Mouse (Mus musculus): ENCODE results near the gene Prrt1. TPM values are rescaled to one million over a fixed set of nuclear protein-coding genes. Genes with fewer than 3 reads are reported as not detected.

Gene Prrt1
- polyA plus RNA-seq (2015; fragmentation: Nextera tagmentation; extraction: Ambion mirVana), result 0.25 and 0.40 TPM in 2 replicates

DNA sequence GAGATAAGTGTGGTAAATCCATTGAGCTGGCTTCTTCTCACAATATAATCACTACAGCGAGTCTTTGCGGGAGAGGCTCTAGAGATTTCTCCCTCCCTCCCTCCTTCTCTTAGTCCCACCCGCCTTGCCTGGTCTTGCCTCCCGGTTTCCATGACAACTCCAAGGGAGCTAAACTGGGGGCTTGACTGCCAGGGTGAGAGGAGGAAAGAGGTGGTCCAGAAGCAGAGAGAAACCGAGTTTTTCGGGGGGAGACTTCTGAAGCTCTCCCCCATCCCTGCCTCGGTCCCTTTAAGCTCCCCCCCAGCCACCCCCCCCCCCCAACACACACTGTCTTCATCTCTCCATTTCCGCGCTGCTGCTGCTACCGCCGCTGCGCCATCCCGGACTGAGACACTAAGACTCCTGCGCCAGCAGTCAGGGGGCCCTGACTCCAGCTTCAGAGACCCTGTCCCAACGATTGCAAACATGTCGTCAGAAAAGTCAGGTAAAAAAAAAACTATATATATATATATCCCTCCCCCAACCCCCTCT, at the start of gene Prrt1:
TSS of gene Prrt1 (plus strand) at position 313 of the 531 bp plus-strand sequence.
- WGBS, result 2% methylated on average over 13 of the region's 16 CpGs
- no peak for ATAC-seq (ENCODE audit: low FRiP score, low read depth)
- peaks cover 9% of the 10 kb centered on the region; the same call in 1 of the 2 replicates for H3K36me3 ChIP-seq
- H3K27ac ChIP-seq, result peak within 1 kb of the TSS; percentile 95; the same call in 1 of the 2 replicates
- peak within 1 kb of the TSS; percentile 94 for H3K4me2 ChIP-seq (replicated peaks)
- peaks cover 58% of the 10 kb centered on the region for H3K27me3 ChIP-seq
- no peaks in the 10 kb centered on the region for H3K9me3 ChIP-seq
- H3K4me1 ChIP-seq, result peaks cover 56% of the 10 kb centered on the region
- peak within 1 kb of the TSS; percentile 79 for H3K4me3 ChIP-seq
- H3K9ac ChIP-seq, result peak within 1 kb of the TSS; percentile 77

- Histone ChIP-seq H3K27me3 (no peaks in the 10 kb centered on the region), H3K9me3 (no peaks in the 10 kb centered on the region), H3K9ac (no peak overlapping the region), H3K4me1 (peaks cover 9% of the 10 kb centered on the region), H3K4me3 (no peak overlapping the region), H3K36me3 (no peaks in the 10 kb centered on the region), H3K27ac (no peak overlapping the region), H3K4me2 (replicated peaks) (no peak overlapping the region)
- 86% methylated on average over 12 of the region's 12 CpGs for WGBS
- ATAC-seq (ENCODE audit: low FRiP score, low read depth), result no peak
These were observed 46.8 kb upstream of the Prrt1 start for GRCm38 (mm10) chr17:34582528-34582927.

DNA sequence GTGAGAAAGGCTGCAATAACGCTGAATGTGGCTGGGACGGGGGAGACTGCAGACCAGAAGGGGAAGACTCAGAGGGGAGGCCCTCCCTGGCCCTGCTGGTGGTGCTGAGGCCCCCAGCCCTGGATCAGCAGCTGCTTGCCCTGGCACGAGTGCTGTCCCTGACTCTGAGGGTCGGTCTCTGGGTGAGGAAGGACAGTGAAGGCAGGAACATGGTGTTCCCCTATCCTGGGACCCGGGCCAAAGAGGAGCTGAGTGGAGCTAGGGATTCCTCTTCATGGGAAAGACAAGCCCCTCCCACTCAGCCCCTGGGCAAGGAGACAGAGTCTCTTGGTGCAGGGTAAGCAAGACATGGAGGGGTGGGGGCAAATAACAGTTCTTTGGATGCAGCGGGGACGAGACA, 45.9 kb upstream of the Prrt1 start:
- Histone ChIP-seq H3K4me2 (replicated peaks) (no peak overlapping the region), H3K36me3 (no peaks in the 10 kb centered on the region), H3K9ac (no peak overlapping the region), H3K4me1 (peaks cover 16% of the 10 kb centered on the region), H3K9me3 (no peaks in the 10 kb centered on the region), H3K4me3 (no peak overlapping the region), H3K27me3 (no peaks in the 10 kb centered on the region), H3K27ac (no peak overlapping the region)
- 64% methylated on average over 7 of the region's 7 CpGs for WGBS
- ATAC-seq (ENCODE audit: low FRiP score, low read depth), result no peak

- no peaks in the 10 kb centered on the region for H3K36me3 ChIP-seq
- H3K4me3 ChIP-seq, result no peak overlapping the region
- no peaks in the 10 kb centered on the region for H3K9me3 ChIP-seq
- 87% methylated on average over 8 of the region's 8 CpGs for WGBS
- H3K4me2 ChIP-seq (replicated peaks), result no peak overlapping the region
- no peak overlapping the region for H3K27ac ChIP-seq
- ATAC-seq (ENCODE audit: low FRiP score, low read depth), result no peak
- H3K4me1 ChIP-seq, result peaks cover 20% of the 10 kb centered on the region
- no peak overlapping the region for H3K9ac ChIP-seq
- H3K27me3 ChIP-seq, result no peaks in the 10 kb centered on the region
These were observed 45.5 kb upstream of the Prrt1 start for GRCm38 (mm10) chr17:34583819-34584218.

DNA sequence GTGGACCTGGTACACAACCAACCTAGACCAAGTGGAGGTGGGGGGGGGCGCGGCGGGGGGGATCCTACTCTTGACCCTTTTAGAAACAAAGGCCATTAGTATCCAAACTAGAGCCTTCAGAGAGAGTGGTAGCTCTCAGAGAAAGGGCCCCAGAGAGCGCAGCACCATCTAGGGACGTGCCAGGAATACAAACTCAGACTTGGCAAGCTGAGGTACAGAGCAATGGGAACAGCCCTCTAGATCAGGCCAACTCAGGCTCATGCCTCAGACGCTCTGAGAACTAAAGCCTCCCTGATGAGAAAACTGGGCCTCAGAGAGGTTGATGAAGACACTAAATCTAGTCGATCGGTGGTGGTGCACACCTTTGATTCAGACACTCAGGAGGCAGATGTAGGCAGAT, 44.2 kb upstream of the Prrt1 start:
- Histone ChIP-seq H3K9me3 (no peaks in the 10 kb centered on the region), H3K9ac (no peak overlapping the region), H3K4me2 (replicated peaks) (no peak overlapping the region), H3K4me3 (no peak overlapping the region), H3K27ac (no peak overlapping the region), H3K36me3 (no peaks in the 10 kb centered on the region), H3K4me1 (peaks cover 33% of the 10 kb centered on the region), H3K27me3 (no peaks in the 10 kb centered on the region)
- ATAC-seq (ENCODE audit: low FRiP score, low read depth), result no peak
- WGBS, result 92% methylated on average over 8 of the region's 8 CpGs

GRCm38 (mm10) chr17:34585877-34586771, 43.2 kb upstream of the Prrt1 start:
- H3K4me1 ChIP-seq, result peaks cover 43% of the 10 kb centered on the region
- peak overlapping the region; percentile 75 for H3K4me3 ChIP-seq
- whole genome bisulfite sequencing, result 24% methylated on average over 32 of the region's 32 CpGs
- H3K27me3 ChIP-seq, result no peaks in the 10 kb centered on the region
- ATAC-seq (ENCODE audit: low FRiP score, low read depth), result no peak; the same call in 1 of the 2 replicates
- no peaks in the 10 kb centered on the region for H3K36me3 ChIP-seq
- peak overlapping the region; percentile 98 for H3K4me2 ChIP-seq (replicated peaks)
- H3K9ac ChIP-seq, result peak overlapping the region; percentile 94
- H3K27ac ChIP-seq, result peak overlapping the region; percentile 98
- H3K9me3 ChIP-seq, result no peaks in the 10 kb centered on the region

DNA sequence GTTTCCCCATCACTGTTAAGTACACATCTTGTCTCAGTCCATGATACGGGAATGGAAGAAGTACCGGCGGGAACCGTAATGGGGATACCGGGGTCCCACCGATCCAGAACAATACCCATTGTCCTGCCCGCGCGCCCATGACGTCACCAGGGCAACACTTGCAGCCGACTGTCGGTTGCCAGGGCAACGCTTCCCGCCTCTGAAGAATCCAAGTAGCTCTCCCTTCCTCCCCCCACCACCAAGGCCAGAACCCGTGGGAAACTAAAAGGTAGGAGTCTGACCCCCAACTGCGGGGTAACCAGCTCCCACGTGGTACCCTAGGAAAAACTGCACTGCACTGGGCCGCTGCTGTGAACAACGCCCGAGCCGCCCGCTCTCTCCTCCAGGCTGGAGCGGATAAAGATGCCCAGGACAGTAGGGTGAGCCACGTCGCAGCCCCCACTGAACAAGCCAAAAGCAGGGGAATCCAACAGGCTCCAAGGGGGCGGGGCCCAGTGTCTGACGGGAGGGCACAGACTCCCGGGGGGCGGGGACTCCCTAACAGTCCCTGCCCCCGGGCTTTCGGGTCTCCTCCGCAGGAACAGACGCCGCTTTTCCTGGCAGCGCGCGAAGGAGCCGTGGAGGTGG, 42.4 kb upstream of the Prrt1 start:
- H3K9me3 ChIP-seq, result no peaks in the 10 kb centered on the region
- no peaks in the 10 kb centered on the region for H3K36me3 ChIP-seq
- no peaks in the 10 kb centered on the region for H3K27me3 ChIP-seq
- peak overlapping the region; percentile 98 for H3K4me2 ChIP-seq (replicated peaks)
- H3K9ac ChIP-seq, result peak overlapping the region; percentile 94
- peak overlapping the region; percentile 98 for H3K27ac ChIP-seq
- peaks cover 49% of the 10 kb centered on the region for H3K4me1 ChIP-seq
- peak overlapping the region; percentile 75 for H3K4me3 ChIP-seq
- under 1% methylated on average over 38 of the region's 38 CpGs for WGBS
- peak; percentile 85 for ATAC-seq (ENCODE audit: low FRiP score, low read depth)

- peak overlapping the region; percentile 98 for H3K27ac ChIP-seq
- H3K9me3 ChIP-seq, result no peaks in the 10 kb centered on the region
- H3K36me3 ChIP-seq, result no peaks in the 10 kb centered on the region
- H3K27me3 ChIP-seq, result no peaks in the 10 kb centered on the region
- WGBS, result under 1% methylated on average over 48 of the region's 50 CpGs
- peaks cover 49% of the 10 kb centered on the region for H3K4me1 ChIP-seq
- peak overlapping the region; percentile 98 for H3K4me2 ChIP-seq (replicated peaks)
- peak overlapping the region; percentile 94 for H3K9ac ChIP-seq
- H3K4me3 ChIP-seq, result peak overlapping the region; percentile 75
- ATAC-seq (ENCODE audit: low FRiP score, low read depth), result peak; percentile 86
These were observed 41.9 kb upstream of the Prrt1 start for GRCm38 (mm10) chr17:34587423-34587811.

DNA sequence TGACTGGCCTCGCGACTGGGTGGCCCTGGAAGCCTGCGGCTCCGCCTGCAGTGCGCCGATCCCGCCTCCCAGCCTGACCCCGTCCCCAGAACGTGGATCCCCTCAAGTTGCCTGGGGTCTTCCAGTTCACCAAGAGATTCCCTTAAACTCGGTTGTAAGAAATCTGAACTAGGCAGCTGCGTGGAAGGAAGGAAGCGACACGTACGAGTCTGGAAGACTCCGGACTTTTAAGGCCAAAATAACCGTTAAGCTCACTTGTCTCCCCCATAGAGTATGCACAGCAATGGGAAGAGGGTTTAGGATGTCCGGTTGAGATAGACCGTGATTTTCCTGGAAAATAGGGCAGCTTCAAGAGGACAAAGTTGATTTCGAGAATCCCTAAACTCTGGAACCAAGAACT, 41.5 kb upstream of the Prrt1 start:
- peak overlapping the region; percentile 94 for H3K9ac ChIP-seq
- H3K27me3 ChIP-seq, result no peaks in the 10 kb centered on the region
- H3K4me1 ChIP-seq, result peaks cover 49% of the 10 kb centered on the region
- WGBS, result 4% methylated on average over 19 of the region's 19 CpGs
- no peak for ATAC-seq (ENCODE audit: low FRiP score, low read depth)
- H3K36me3 ChIP-seq, result no peaks in the 10 kb centered on the region
- peak overlapping the region; percentile 98 for H3K4me2 ChIP-seq (replicated peaks)
- H3K9me3 ChIP-seq, result no peaks in the 10 kb centered on the region
- peak overlapping the region; percentile 75 for H3K4me3 ChIP-seq
- H3K27ac ChIP-seq, result peak overlapping the region; percentile 98

- H3K27me3 ChIP-seq, result no peaks in the 10 kb centered on the region
- H3K4me1 ChIP-seq, result peaks cover 55% of the 10 kb centered on the region
- WGBS, result 37% methylated on average over 3 of the region's 3 CpGs
- H3K4me2 ChIP-seq (replicated peaks), result peak overlapping the region; percentile 98
- no peak for ATAC-seq (ENCODE audit: low FRiP score, low read depth)
- H3K9me3 ChIP-seq, result no peaks in the 10 kb centered on the region
- H3K27ac ChIP-seq, result peak overlapping the region; percentile 98; the same call in 1 of the 2 replicates
- no peak overlapping the region for H3K4me3 ChIP-seq
- H3K36me3 ChIP-seq, result no peaks in the 10 kb centered on the region
- no peak overlapping the region for H3K9ac ChIP-seq
These were observed 40.6 kb upstream of the Prrt1 start for GRCm38 (mm10) chr17:34588767-34589166.

DNA sequence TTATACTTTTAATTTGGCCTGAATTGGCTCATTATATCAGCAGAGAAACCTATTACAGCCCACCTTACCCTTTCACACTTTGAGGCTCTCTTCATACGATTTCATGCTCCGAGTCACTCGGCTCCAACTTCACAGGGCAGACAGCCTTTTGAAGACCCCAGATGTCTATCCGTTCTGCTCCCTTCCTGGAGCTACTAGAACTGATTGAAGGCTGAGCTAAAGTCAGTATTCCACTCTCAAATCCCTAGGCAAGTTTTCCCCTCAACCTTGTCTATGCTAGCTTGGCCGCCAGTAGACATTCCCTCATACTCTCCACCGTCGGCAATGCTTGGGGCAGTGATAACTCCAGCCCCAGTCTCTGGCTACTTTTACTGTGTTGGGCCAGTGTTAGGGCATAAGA, 40.1 kb upstream of the Prrt1 start:
- Histone ChIP-seq H3K36me3 (peaks cover 3% of the 10 kb centered on the region), H3K4me1 (peaks cover 59% of the 10 kb centered on the region), H3K27me3 (no peaks in the 10 kb centered on the region), H3K9ac (no peak overlapping the region), H3K27ac (peak overlapping the region; percentile 78), H3K9me3 (no peaks in the 10 kb centered on the region), H3K4me2 (replicated peaks) (peak overlapping the region; percentile 98), H3K4me3 (no peak overlapping the region)
- WGBS, result 31% methylated on average over 7 of the region's 7 CpGs
- ATAC-seq (ENCODE audit: low FRiP score, low read depth), result no peak

- 28% methylated on average over 7 of the region's 7 CpGs for WGBS
- Histone ChIP-seq H3K4me1 (peaks cover 64% of the 10 kb centered on the region), H3K27me3 (no peaks in the 10 kb centered on the region)
These were observed 39.6 kb upstream of the Prrt1 start, which contains the start of gene Gpsm3 for GRCm38 (mm10) chr17:34589681-34590101. Gene Gpsm3 (plus strand): TSS chr17:34589806.

More at GRCm38 (mm10) chr17:34589681-34590101, 39.6 kb upstream of the Prrt1 start, which contains the start of gene Gpsm3:
- H3K9me3 ChIP-seq, result no peaks in the 10 kb centered on the region
- H3K4me3 ChIP-seq, result peak within 1 kb of the TSS; percentile 91; the same call in 1 of the 2 replicates
- peak within 1 kb of the TSS; percentile 98 for H3K27ac ChIP-seq
- H3K36me3 ChIP-seq, result peaks cover 8% of the 10 kb centered on the region
- H3K4me2 ChIP-seq (replicated peaks), result peak within 1 kb of the TSS; percentile 98
- no peak for ATAC-seq (ENCODE audit: low FRiP score, low read depth)
- no peak within 1 kb of the TSS for H3K9ac ChIP-seq
